Mouse (Mus musculus) CH12.LX (cell line): ENCODE data around the gene Cfap298.

Experiments used
- BHLHE40 ChIP-seq: IDR thresholded peaks from 2 replicates; pipeline ENCODE4 v1.6.1; 2011; ENCODE audit warnings: mild to moderate bottlenecking, low read depth, low read length, improper control_type of control experiment
- CHD2 ChIP-seq: IDR thresholded peaks from 2 replicates; pipeline ENCODE4 v1.6.1; 2011; ENCODE audit warnings: low read length, improper control_type of control experiment
- CTCF ChIP-seq, 2 experiments: IDR thresholded peaks in 1 of 2; conservative IDR thresholded peaks in 1 of 2; 2 replicates each; pipeline ENCODE4 v1.5.1; 2011 to 2012; ENCODE audit warnings: low read depth in 2 of 2, low read length in 2 of 2, improper control_type of control experiment in 1 of 2, inconsistent platforms in 1 of 2, mild to moderate bottlenecking in 1 of 2, moderate library complexity in 1 of 2
- ETS1 ChIP-seq: conservative IDR thresholded peaks from 2 replicates; pipeline ENCODE4 v1.6.1; 2012; ENCODE audit warnings: low read depth, mild to moderate bottlenecking, inconsistent platforms, low read length, improper control_type of control experiment, moderate library complexity
- POLR2A ChIP-seq: IDR thresholded peaks from 2 replicates; pipeline ENCODE4 v1.6.1; 2011; ENCODE audit warnings: low read depth, mild to moderate bottlenecking, improper control_type of control experiment, low read length

GRCm38 (mm10) chr16:90907250-90907649 lies 27.7 kb downstream of the Cfap298 start:
- TF ChIP-seq POLR2A = no peak
- TF ChIP-seq ETS1 = peak; percentile 51
- no peak for TF ChIP-seq CTCF (conservative IDR thresholded peaks at IDR 0.05 in 1 of 2, IDR thresholded peaks at IDR 0.05 in 1 of 2; ENCODE audit: low read depth in 2 of 2, low read length in 2 of 2)
- TF ChIP-seq CHD2 = peak; percentile 83
- TF ChIP-seq BHLHE40 = peak; percentile 75
